Mouse (Mus musculus): ENCODE measurements around the gene Neu2.
"Not testable (repeated sequence)": the region's sequence is repeated elsewhere in the genome, so short reads cannot be mapped to it uniquely, and the experiment has no call there.

Neu2 gene

GRCm38 (mm10) chr1:87509561-87510165, at the start of gene Neu2:
Neu2 (plus strand) TSS chr1:87509889.
- peak; percentile 4 for DNase-seq (ENCODE audit: low read depth, low spot score)

GRCm38 (mm10) chr1:87467469-87467868, 42.2 kb upstream of the Neu2 start:
- DNase-seq (ENCODE audit: low read depth, low spot score): peak; percentile 10

DNA sequence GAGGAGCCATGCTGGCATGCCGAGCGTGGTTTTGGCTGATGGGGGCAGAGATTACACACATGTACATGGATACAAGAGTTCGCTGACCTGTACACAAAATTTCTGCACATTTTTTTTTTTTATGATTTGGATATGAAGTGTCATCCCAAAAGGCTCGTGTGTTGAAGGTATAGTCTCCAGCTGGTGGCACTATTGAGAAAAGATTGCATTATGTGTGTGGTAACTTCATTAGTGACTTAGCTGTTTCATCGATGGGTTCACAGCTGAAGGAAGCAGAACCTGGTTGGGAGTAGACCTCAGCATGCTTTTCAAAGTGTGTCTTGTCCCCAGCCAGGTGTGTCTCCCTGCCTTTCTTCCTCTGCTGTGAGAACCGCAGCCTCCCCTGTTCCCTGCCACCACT, 41.4 kb upstream of the Neu2 start:
- peak; percentile 35 for DNase-seq (ENCODE audit: low read depth, low spot score)

GRCm38 (mm10) chr1:87469971-87470370, 39.7 kb upstream of the Neu2 start, which contains the start of gene Snorc:
Snorc (plus strand) TSS chr1:87470271.
- not testable (repeated sequence) for DNase-seq (ENCODE audit: low read depth, low spot score)

GRCm38 (mm10) chr1:87471914-87472313, 37.8 kb upstream of the Neu2 start:
- DNase-seq (ENCODE audit: low read depth, low spot score): no peak

DNA sequence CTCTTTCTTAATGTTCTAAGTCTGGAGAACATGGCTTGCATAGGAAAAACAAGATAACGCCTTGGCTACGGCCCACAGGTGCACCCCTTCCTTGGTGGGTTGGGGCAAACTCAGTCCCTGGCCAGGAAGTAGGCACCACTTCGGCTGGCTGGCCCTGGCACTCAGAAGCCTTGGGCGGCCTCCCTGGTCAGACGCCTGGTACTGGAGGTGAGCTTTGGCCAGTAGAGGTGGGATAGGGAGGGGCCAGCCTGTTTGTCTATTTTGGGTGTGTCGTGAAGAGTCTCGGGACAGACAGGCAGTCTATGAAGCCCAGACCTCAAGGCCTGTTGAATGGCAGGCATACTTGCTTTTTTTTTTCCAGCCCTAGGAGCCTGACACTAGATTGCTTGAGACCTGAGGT, 37.1 kb upstream of the Neu2 start:
- DNase-seq (ENCODE audit: low read depth, low spot score): no peak

GRCm38 (mm10) chr1:87475076-87475895, 34.4 kb upstream of the Neu2 start:
- DNase-seq (ENCODE audit: low read depth, low spot score): no peak

DNA sequence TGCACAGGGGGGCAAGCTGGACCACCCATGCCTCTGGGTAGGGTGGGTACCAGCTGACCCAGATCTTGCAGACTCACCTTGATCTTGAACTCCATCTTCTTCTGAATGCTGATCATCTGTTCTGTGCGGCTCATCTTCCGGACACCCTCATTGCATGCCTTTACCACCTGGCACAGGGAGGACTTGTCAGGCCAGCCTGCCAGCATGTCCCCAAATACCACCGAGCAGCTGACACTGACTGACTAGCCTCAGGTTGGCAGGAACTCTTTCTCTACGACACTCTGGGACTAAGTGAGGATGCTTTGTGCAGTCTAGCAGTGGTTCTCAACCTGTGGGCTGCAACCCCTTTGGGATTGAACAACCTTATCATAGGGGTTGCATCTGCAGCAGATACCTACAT, 27.1 kb upstream of the Neu2 start:
- DNase-seq (ENCODE audit: low read depth, low spot score): no peak

- no peak for DNase-seq (ENCODE audit: low read depth, low spot score)
Measured at GRCm38 (mm10) chr1:87486386-87486785, 23.3 kb upstream of the Neu2 start.

GRCm38 (mm10) chr1:87492285-87492684, 17.4 kb upstream of the Neu2 start:
- no peak for DNase-seq (ENCODE audit: low read depth, low spot score)

- DNase-seq (ENCODE audit: low read depth, low spot score): no peak
Measured at GRCm38 (mm10) chr1:87493542-87493941, 16.1 kb upstream of the Neu2 start.

DNA sequence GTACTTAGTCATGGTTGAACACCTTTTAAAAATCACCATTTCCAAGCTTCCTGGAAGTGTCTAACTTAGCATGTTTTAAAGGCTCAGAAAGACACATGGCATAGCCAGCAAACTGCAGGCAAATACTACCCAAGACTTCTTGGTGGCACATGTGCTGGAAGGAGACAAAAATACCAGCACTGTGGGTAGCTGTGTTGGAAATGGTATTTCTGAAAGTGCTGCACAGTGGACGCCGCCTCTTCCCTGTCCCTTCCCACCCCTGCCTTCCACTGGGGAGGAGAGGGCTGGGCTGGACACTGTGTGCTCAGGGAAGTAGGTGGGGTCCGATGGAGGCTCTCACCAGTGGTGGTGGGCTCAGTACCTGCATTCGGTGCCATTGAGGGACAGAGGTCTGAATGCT, 4.2 kb upstream of the Neu2 start:
- no peak for DNase-seq (ENCODE audit: low read depth, low spot score)

DNA sequence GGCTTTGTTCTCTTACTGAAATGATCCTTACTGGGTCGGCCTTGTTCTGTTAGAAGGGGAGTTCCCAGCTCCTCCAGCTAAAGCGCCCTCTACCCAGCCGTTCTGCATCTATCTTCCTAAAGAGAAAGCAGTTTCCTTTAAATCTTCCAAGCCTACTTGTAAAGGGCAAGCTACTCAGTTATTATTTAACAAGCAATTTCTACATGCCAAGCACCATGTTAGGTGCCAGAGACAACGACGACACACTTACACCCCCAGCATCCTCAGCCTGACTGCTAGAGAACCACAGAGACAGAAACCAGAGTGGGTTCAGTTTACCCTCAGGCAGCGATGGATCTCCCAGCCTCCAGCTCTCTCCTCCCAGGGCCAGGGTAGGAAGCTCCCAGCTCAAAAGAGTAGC, 1.8 kb upstream of the Neu2 start:
- no peak for DNase-seq (ENCODE audit: low read depth, low spot score)

DNA sequence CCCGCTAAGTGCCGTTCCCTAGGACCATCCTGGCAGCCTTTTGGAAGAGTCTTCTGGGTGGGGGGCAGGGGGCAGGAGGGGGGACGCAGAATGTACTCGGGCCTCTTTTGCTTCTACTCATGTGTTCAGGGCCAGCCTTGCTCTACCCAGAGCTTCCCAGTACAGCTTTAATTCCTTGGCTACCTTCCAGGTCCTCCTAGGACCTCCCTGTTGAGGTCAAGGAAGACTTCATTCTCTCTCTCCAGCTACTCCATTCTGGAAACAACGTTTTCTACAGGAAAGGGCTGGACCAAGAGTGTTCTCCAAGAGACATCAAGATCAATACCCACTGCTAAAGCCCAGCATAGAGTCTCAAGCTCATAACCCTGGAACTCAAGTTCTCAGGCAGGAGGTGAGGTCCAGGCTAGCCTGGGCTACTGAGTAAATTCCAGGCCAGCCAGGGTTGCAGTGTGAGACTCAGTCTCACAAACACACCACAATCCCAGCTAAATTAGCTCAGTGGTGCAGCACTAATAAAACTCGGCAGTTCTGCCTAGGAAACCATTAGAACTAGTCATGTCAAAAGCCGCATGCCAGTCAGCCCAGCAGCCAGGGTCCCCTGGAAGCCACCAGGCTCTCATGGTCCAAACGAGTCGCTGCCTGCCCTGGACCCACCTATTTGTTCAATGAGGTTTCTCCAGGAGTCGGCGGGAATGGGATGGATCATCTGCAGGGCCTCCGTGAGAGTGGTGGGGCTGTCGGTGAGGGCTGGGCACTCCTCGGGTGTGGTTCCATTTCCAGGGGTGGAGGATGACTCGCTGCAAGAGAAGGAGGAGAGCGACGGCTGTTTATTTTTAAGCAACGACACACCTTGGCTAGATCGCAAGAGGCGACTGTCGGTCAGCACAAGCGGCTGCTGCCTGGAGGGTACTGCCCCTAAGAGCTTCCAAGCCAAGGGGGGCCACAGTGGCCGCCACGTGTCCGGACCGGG, 813 bp upstream of the Neu2 start:
- no peak for DNase-seq (ENCODE audit: low read depth, low spot score)

DNA sequence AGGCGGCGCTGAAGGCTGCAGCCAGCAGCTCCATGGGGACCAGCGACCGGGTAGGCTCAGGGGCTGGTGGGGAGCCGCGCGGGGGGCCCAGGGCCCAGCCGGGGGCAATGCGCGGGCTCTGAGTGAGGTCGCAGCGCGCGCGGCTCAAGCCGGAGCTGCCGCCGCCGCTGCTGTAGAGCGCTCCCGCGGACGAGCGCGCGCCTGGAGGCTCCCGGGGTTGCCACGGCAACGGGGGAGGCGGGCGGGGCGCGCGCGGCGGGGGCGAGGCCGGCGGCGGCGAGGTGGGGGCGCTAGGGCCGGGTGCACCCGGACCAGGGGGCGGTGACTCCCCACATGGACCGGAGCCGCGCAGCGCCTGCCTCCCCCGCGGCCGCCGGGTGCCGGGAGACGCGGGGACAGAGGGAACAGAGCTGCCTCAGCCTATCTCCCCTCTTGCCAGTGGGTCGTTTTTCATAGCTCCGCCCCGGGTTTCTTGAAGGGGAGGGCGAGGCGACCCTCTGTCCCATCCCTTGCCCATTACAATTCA, 540 bp downstream of the Neu2 start:
- DNase-seq (ENCODE audit: low read depth, low spot score): peak; percentile 35

GRCm38 (mm10) chr1:87510845-87511244, 1.2 kb downstream of the Neu2 start:
- no peak for DNase-seq (ENCODE audit: low read depth, low spot score)

GRCm38 (mm10) chr1:87520467-87520866, 10.8 kb downstream of the Neu2 start:
- DNase-seq (ENCODE audit: low read depth, low spot score): no peak

DNA sequence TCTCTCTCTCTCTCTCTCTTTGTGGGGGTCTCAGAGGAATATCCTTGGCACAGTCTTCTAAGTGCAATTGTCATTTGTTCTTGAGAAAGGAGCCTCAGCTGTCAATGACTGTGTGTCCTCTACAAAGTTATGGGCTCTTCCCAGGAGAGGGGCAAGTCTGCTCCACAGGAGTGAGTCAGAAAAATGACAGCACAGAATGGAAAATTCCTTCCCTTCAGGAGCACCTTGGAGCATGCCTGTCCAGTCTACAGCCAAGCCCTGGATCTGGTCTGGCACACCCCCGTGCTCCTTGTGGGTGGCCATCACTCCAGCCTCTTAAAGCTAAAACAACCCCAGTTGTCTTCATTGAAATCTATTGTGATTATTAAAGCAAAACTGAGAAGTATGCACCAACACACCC, 11.8 kb downstream of the Neu2 start:
- no peak for DNase-seq (ENCODE audit: low read depth, low spot score)

DNA sequence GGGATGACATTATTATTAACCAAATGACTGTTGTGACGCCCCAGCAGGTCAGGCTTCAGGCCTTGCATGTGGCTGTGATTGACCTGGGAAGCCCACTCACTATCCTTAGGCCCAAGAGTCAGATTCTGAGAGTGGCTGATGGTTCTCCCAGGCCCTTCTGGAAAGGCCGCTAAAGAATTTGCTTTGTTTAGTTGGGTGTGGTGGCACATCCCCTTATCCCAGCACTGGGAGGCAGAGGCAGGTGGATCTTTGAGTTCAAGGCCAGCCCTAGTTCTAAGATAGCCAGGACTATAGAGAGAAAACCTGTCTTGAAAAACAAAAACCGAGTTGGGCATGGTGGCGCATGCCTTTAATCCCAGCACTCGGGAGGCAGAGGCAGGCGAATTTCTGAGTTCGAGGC, 15.4 kb downstream of the Neu2 start:
- DNase-seq (ENCODE audit: low read depth, low spot score): no peak

GRCm38 (mm10) chr1:87527191-87527590, 17.5 kb downstream of the Neu2 start:
- DNase-seq (ENCODE audit: low read depth, low spot score): no peak

DNA sequence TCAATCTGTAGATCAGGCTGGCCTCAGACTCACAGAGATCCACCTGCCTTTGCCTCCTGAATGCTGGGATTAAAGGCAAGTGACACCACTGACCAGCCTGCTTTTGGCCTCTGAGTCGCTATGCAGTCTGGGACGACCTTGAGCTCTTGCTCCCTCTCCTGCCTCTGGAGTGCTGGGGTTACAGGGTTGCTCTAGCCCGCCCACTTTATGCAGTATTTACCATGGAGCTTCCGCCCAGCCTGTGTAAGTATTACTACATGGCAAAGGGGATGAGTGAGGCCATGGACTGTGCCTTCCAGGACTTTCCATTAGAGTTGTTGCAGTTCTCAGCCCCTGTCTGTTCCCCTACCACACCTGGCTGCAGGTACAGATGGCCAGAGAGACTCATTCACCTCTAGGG, 22.7 kb downstream of the Neu2 start:
- DNase-seq (ENCODE audit: low read depth, low spot score): no peak

- DNase-seq (ENCODE audit: low read depth, low spot score): no peak
Measured at GRCm38 (mm10) chr1:87534118-87534517, 24.4 kb downstream of the Neu2 start.

All from CD4-positive, CD25-positive, alpha-beta regulatory T cell, adult 2 months (primary cell).